Mouse (Mus musculus) lung, adult 2 months (tissue): ENCODE results near the gene Gpr35.

Source experiments
- CTCF ChIP-seq: fragments of 200-500 bp; IDR thresholded peaks from 2 replicates; pipeline ENCODE4 v1.5.1; 2011; ENCODE audit warnings: mild to moderate bottlenecking, low read length, control low read depth; ENCODE audit not compliant: insufficient read depth
- POLR2A ChIP-seq: fragments of 200-500 bp; IDR thresholded peaks from 2 replicates; pipeline ENCODE4 v1.6.1; 2011; ENCODE audit warnings: low read depth, mild to moderate bottlenecking, control low read depth, low read length, borderline replicate concordance; ENCODE audit errors: extremely low read depth

DNA sequence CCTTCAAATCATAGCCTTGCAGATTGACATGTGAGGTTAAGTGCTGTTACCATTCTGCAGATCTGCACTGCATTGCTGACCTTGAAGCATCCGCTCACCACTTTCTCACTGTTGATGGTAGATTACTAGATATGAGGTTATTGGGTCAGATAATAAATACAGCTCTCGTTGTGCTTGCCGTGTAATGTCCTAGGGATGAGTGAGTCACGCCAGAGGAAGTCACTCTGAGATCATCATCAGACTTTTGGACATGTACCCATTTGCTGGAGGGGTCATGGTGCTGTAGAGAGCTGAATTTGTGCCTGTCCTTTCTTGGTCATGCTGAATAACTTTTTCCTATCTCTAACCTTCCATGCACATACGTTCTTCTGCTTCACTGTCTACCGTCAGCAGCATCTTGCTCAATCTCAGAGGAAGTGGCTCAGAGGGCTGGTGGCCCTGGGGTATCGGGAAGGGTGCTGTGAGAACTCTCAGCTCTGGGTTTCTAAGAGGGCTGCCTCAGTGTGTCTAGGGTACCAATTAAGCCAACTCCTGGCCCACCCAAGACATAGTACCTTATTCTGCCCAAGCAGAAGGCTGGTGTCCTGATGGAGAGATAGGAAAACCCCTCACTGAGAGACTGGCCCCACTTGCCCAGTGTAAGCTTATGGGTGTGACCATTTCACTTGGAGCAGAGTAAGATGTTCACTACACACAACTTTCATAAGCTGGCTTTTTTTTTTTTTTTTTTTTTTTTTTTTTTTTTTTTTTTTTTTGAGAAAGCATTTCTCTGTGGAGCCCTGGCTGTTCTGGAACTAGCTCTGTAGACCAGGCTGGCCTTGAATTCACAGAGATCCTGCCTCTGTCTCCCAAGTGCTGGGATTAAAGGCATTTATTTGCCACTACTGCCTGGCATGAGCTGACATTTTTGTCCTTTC, 21.5 kb downstream of the Gpr35 start:
- TF ChIP-seq POLR2A (no peak), CTCF (no peak)
